Mouse (Mus musculus) lung, adult 10 weeks (tissue): Measurements from ENCODE around the gene Xlr3b. TPM values are rescaled to one million over a fixed set of nuclear protein-coding genes. Genes with fewer than 3 reads are reported as not detected.

Experiments used
- polyA plus RNA-seq: library from polyadenylated mRNA; stranded (reverse); fragments of 350-450 nt; fragmentation: Illumina TruSeq; extraction: RNeasy Lipid Tissue Mini Kit (QIAGEN cat#74804); gene quantifications from one replicate; pipeline ENCODE4 v1.2.3, GENCODE M21; 2014; ENCODE audit warnings: low read depth, low replicate concordance; ENCODE audit not compliant: insufficient read depth

Xlr3b gene
- polyA plus RNA-seq, result 1.1 TPM

GRCm38 (mm10) chrX:73191934-73192333, at the start of gene Xlr3b:
Gene Xlr3b (plus strand): TSS chrX:73192207.

GRCm38 (mm10) chrX:73148496-73148895, 43.5 kb upstream of the Xlr3b start, which contains the start of gene Xlr5b:
Gene Xlr5b (plus strand): TSS chrX:73148796.

GRCm38 (mm10) chrX:73149350-73149749, 42.7 kb upstream of the Xlr3b start, which contains the start of gene DXBay18:
Gene DXBay18 (minus strand): TSS chrX:73149450.

DNA sequence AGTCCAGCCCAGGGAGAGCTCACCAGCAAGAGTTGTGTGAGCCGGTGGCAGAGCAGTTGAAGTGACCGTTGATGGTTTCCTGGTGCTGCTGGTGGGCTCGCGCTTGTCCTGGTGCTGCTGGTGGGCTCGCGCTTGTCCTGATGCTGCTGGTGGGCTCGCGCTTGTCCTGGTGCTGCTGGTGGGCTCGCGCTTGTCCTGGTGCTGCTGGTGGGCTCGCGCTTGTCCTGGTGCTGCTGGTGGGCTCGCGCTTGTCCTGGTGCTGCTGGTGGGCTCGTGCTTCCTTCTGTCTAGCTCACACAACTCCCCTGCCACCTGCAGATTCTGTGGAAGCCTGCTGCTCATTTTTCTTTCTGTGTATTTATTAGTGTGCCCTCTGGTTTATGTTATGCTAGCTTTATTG, 15.1 kb upstream of the Xlr3b start, which contains the start of gene Spin2d:
TSS of gene Spin2d (minus strand) at position 101 of the 400 bp plus-strand sequence.

GRCm38 (mm10) chrX:73213819-73214564, 22.0 kb downstream of the Xlr3b start, which contains the start of gene Xlr4b:
Gene Xlr4b (plus strand): TSS chrX:73214333.

DNA sequence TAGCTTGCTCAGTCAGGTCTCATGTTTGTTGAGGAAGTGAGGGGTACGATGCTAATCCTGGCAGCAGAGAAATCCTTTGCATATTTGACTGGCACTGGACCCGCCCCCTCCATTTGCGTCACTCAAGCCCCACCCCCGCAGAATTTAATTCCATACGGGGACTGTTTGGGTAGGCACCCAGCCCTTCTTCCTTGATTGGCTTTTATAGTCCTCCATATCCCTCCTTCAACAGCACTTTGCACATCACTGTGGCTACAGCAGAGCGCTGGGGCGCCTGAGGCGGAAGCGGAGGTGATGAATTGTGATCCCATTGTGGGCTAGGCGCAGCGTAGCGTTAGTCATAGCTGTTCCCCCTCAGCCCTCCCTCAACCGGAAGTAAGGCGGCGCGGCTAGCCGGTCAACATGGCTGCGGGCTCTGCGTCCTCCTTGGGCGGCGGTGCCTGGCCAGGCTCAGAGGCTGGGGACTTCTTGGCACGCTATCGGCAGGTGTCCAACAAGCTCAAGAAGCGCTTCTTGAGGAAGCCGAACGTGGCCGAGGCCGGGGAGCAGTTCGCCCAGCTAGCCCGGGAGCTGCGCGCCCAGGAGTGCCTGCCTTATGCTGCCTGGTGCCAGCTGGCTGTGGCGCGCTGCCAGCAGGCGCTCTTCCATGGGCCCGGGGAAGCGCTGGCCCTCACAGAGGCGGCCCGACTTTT, 36.1 kb downstream of the Xlr3b start, which contains the start of gene F8a:
TSS of gene F8a (plus strand) at position 378 of the 692 bp plus-strand sequence.

GRCm38 (mm10) chrX:73242821-73243325, 50.9 kb downstream of the Xlr3b start, which contains the start of gene Xlr4c:
Gene Xlr4c (minus strand): TSS chrX:73243130.

Other genes starting within 250 kb of the Xlr3b start
- gene Zfp185, start 204.9 kb upstream of the Xlr3b start, polyA plus RNA-seq, result 4.2 TPM
- not detected for gene Pnma5, start 155.1 kb upstream of the Xlr3b start, polyA plus RNA-seq
- gene Pnma3, start 127.4 kb upstream of the Xlr3b start, polyA plus RNA-seq, result not detected
- 2.3 TPM for gene Xlr4a, start 109.7 kb upstream of the Xlr3b start, polyA plus RNA-seq
- gene Xlr3a, start 95.1 kb upstream of the Xlr3b start, polyA plus RNA-seq, result 0.30 TPM
- gene Gm14685, start 75.2 kb upstream of the Xlr3b start, polyA plus RNA-seq, result not detected
- gene Xlr5b, start 43.4 kb upstream of the Xlr3b start, polyA plus RNA-seq, result not detected
- 0.70 TPM for gene DXBay18, start 42.8 kb upstream of the Xlr3b start, polyA plus RNA-seq
- not detected for gene Spin2d, start 15.2 kb upstream of the Xlr3b start, polyA plus RNA-seq
- gene Xlr4b, start 22.1 kb downstream of the Xlr3b start, polyA plus RNA-seq, result 3.0 TPM
- 6.4 TPM for gene F8a, start 36.1 kb downstream of the Xlr3b start, polyA plus RNA-seq
- 1.5 TPM for gene Xlr4c, start 50.9 kb downstream of the Xlr3b start, polyA plus RNA-seq
- gene Xlr3c, start 73.2 kb downstream of the Xlr3b start, polyA plus RNA-seq, result not detected
- gene Xlr5a, start 100.8 kb downstream of the Xlr3b start, polyA plus RNA-seq, result not detected
- not detected for gene Xlr5c, start 100.8 kb downstream of the Xlr3b start, polyA plus RNA-seq
- not detected for gene Gm45015, start 144.6 kb downstream of the Xlr3b start, polyA plus RNA-seq
- 4.8 TPM for gene Zfp275, start 150.4 kb downstream of the Xlr3b start, polyA plus RNA-seq
- not detected for gene Gm18336, start 206.5 kb downstream of the Xlr3b start, polyA plus RNA-seq
- not detected for gene Zfp92, start 218.9 kb downstream of the Xlr3b start, polyA plus RNA-seq
- 0.49 TPM for gene Trex2, start 243.1 kb downstream of the Xlr3b start, polyA plus RNA-seq